Mouse (Mus musculus): ENCODE measurements around the gene Zbtb32. TPM values are rescaled to one million over a fixed set of nuclear protein-coding genes. Genes with fewer than 3 reads are reported as not detected.

The Zbtb32 gene
- not detected for total RNA-seq (2021)
- long read RNA-seq, experiment 1, result 0 reads
- long read RNA-seq, experiment 2, result 0 reads

GRCm38 (mm10) chr7:30598786-30599185 lies at the start of gene Zbtb32:
Gene Zbtb32 (minus strand): TSS chr7:30598909.
- DNase-seq, result no peak

GRCm38 (mm10) chr7:30639083-30639482 lies 40.4 kb upstream of the Zbtb32 start:
- no peak for DNase-seq

- no peak for DNase-seq
These were observed 37.7 kb upstream of the Zbtb32 start for GRCm38 (mm10) chr7:30636395-30636794.

- DNase-seq, result no peak
These were observed 37.0 kb upstream of the Zbtb32 start, which contains the start of gene Etv2 for GRCm38 (mm10) chr7:30635752-30636151. Gene Etv2 (minus strand): TSS chr7:30635852.

GRCm38 (mm10) chr7:30634621-30635020 lies 35.9 kb upstream of the Zbtb32 start:
- DNase-seq, result no peak

- no peak for DNase-seq
These were observed 35.2 kb upstream of the Zbtb32 start for GRCm38 (mm10) chr7:30633762-30634412.

GRCm38 (mm10) chr7:30629013-30629412 lies 30.3 kb upstream of the Zbtb32 start:
- no peak for DNase-seq

GRCm38 (mm10) chr7:30626647-30627046 lies 27.9 kb upstream of the Zbtb32 start:
- DNase-seq, result no peak

- peak; percentile 85 for DNase-seq
These were observed 27.0 kb upstream of the Zbtb32 start, which contains the start of gene Cox6b1 for GRCm38 (mm10) chr7:30625530-30626384. Gene Cox6b1 (minus strand): TSS chr7:30626151.

- no peak for DNase-seq
These were observed 20.5 kb upstream of the Zbtb32 start for GRCm38 (mm10) chr7:30619202-30619601.

- no peak for DNase-seq
These were observed 19.9 kb upstream of the Zbtb32 start for GRCm38 (mm10) chr7:30618658-30619057.

GRCm38 (mm10) chr7:30615049-30615760 lies 16.5 kb upstream of the Zbtb32 start:
- no peak for DNase-seq

GRCm38 (mm10) chr7:30614454-30614853 lies 15.7 kb upstream of the Zbtb32 start:
- DNase-seq, result no peak

GRCm38 (mm10) chr7:30613529-30614112 lies 14.9 kb upstream of the Zbtb32 start:
- peak; percentile 32 for DNase-seq

- no peak for DNase-seq
These were observed 14.1 kb upstream of the Zbtb32 start, which contains the start of gene Upk1a for GRCm38 (mm10) chr7:30612654-30613402. Gene Upk1a (minus strand): TSS chr7:30612847.

- no peak for DNase-seq
These were observed 11.3 kb upstream of the Zbtb32 start for GRCm38 (mm10) chr7:30610043-30610442.

GRCm38 (mm10) chr7:30608476-30608875 lies 9.8 kb upstream of the Zbtb32 start:
- no peak for DNase-seq

GRCm38 (mm10) chr7:30607706-30608309 lies 9.1 kb upstream of the Zbtb32 start:
- DNase-seq, result no peak

- no peak for DNase-seq
These were observed 6.2 kb upstream of the Zbtb32 start for GRCm38 (mm10) chr7:30604944-30605343.

GRCm38 (mm10) chr7:30604424-30604823 lies 5.7 kb upstream of the Zbtb32 start:
- DNase-seq, result no peak

GRCm38 (mm10) chr7:30602583-30602982 lies 3.9 kb upstream of the Zbtb32 start:
- no peak for DNase-seq
